Mouse (Mus musculus): ENCODE measurements at regions not wholly inside any gene's neighbourhood (a gene's known extent, or its start where the extent isn't known, plus 50 kb on each side); places are given as distances from the start of the nearest gene placed in this dataset.

- 65% methylated on average over 4 of the region's 4 CpGs for WGBS
- H3K36me3 ChIP-seq (ENCODE audit: control insufficient read depth, insufficient read depth, low read length) = no peaks in the 10 kb centered on the region
- H3K4me2 ChIP-seq = no peak overlapping the region
- ATAC-seq (replicated peaks; ENCODE audit: low FRiP score) (no peak), DNase-seq (ENCODE audit: low spot score) (no peak)
- no peak overlapping the region for H3K9ac ChIP-seq (ENCODE audit: low read depth, low read length)
- no peak overlapping the region for H3K4me3 ChIP-seq (ENCODE audit: low read depth, low read length)
- H3K4me1 ChIP-seq (replicated peaks; ENCODE audit: control insufficient read depth, insufficient read depth, low read length) = no peaks in the 10 kb centered on the region
- H3K27ac ChIP-seq (ENCODE audit: low read depth, low read length) = no peak overlapping the region
- H3K9me3 ChIP-seq (ENCODE audit: control insufficient read depth, low read length) = no peaks in the 10 kb centered on the region
- no peaks in the 10 kb centered on the region for H3K27me3 ChIP-seq (replicated peaks; ENCODE audit: control insufficient read depth, insufficient read depth, low read length)
These were observed 120.3 kb downstream of the Slc30a10 start for GRCm38 (mm10) chr1:185574978-185575377.

- H3K4me2 ChIP-seq = no peak overlapping the region
- no peaks in the 10 kb centered on the region for H3K9me3 ChIP-seq (ENCODE audit: control insufficient read depth, low read length)
- no peak overlapping the region for H3K27ac ChIP-seq (ENCODE audit: low read depth, low read length)
- no peak overlapping the region for H3K9ac ChIP-seq (ENCODE audit: low read depth, low read length)
- no peaks in the 10 kb centered on the region for H3K36me3 ChIP-seq (ENCODE audit: control insufficient read depth, insufficient read depth, low read length)
- DNase-seq (ENCODE audit: low spot score) (no peak), ATAC-seq (replicated peaks; ENCODE audit: low FRiP score) (no peak)
- 89% methylated on average over 1 of the region's 1 CpGs for WGBS
- H3K27me3 ChIP-seq (replicated peaks; ENCODE audit: control insufficient read depth, insufficient read depth, low read length) = no peaks in the 10 kb centered on the region
- no peaks in the 10 kb centered on the region for H3K4me1 ChIP-seq (replicated peaks; ENCODE audit: control insufficient read depth, insufficient read depth, low read length)
- no peak overlapping the region for H3K4me3 ChIP-seq (ENCODE audit: low read depth, low read length)
These were observed 125.2 kb downstream of the Slc30a10 start for GRCm38 (mm10) chr1:185579824-185580223.

GRCm38 (mm10) chr1:185585191-185585870 lies 130.7 kb downstream of the Slc30a10 start:
- Histone ChIP-seq H3K36me3 (ENCODE audit: control insufficient read depth, insufficient read depth, low read length) (no peaks in the 10 kb centered on the region), H3K9me3 (ENCODE audit: control insufficient read depth, low read length) (no peaks in the 10 kb centered on the region), H3K9ac (ENCODE audit: low read depth, low read length) (no peak overlapping the region), H3K27me3 (replicated peaks; ENCODE audit: control insufficient read depth, insufficient read depth, low read length) (no peaks in the 10 kb centered on the region), H3K4me3 (ENCODE audit: low read depth, low read length) (no peak overlapping the region), H3K4me2 (no peak overlapping the region), H3K4me1 (replicated peaks; ENCODE audit: control insufficient read depth, insufficient read depth, low read length) (no peaks in the 10 kb centered on the region), H3K27ac (ENCODE audit: low read depth, low read length) (no peak overlapping the region)
- ATAC-seq (replicated peaks; ENCODE audit: low FRiP score) = no peak
- DNase-seq (ENCODE audit: low spot score) = no peak
- WGBS = 71% methylated on average over 6 of the region's 6 CpGs

- WGBS = 64% methylated on average over 13 of the region's 13 CpGs
- H3K27ac ChIP-seq (ENCODE audit: low read depth, low read length) = no peak overlapping the region
- no peak overlapping the region for H3K4me2 ChIP-seq
- H3K9me3 ChIP-seq (ENCODE audit: control insufficient read depth, low read length) = no peaks in the 10 kb centered on the region
- H3K36me3 ChIP-seq (ENCODE audit: control insufficient read depth, insufficient read depth, low read length) = no peaks in the 10 kb centered on the region
- no peak overlapping the region for H3K9ac ChIP-seq (ENCODE audit: low read depth, low read length)
- no peaks in the 10 kb centered on the region for H3K4me1 ChIP-seq (replicated peaks; ENCODE audit: control insufficient read depth, insufficient read depth, low read length)
- no peak overlapping the region for H3K4me3 ChIP-seq (ENCODE audit: low read depth, low read length)
- ATAC-seq (replicated peaks; ENCODE audit: low FRiP score) (no peak; the same call in 1 of the 2 replicates), DNase-seq (ENCODE audit: low spot score) (no peak)
- H3K27me3 ChIP-seq (replicated peaks; ENCODE audit: control insufficient read depth, insufficient read depth, low read length) = no peaks in the 10 kb centered on the region
These were observed 133.2 kb downstream of the Slc30a10 start for GRCm38 (mm10) chr1:185587671-185588347.

- Histone ChIP-seq H3K27ac (ENCODE audit: low read depth, low read length) (no peak overlapping the region), H3K4me3 (ENCODE audit: low read depth, low read length) (no peak overlapping the region), H3K36me3 (ENCODE audit: control insufficient read depth, insufficient read depth, low read length) (no peaks in the 10 kb centered on the region), H3K9me3 (ENCODE audit: control insufficient read depth, low read length) (no peaks in the 10 kb centered on the region), H3K4me2 (no peak overlapping the region), H3K9ac (ENCODE audit: low read depth, low read length) (no peak overlapping the region), H3K27me3 (replicated peaks; ENCODE audit: control insufficient read depth, insufficient read depth, low read length) (no peaks in the 10 kb centered on the region), H3K4me1 (replicated peaks; ENCODE audit: control insufficient read depth, insufficient read depth, low read length) (no peaks in the 10 kb centered on the region)
- DNase-seq (ENCODE audit: low spot score) = no peak
- ATAC-seq (replicated peaks; ENCODE audit: low FRiP score) = no peak
- 78% methylated on average over 4 of the region's 4 CpGs for WGBS
These were observed 133.7 kb downstream of the Slc30a10 start for GRCm38 (mm10) chr1:185588348-185588719.

- Histone ChIP-seq H3K9me3 (ENCODE audit: control insufficient read depth, low read length) (no peaks in the 10 kb centered on the region), H3K4me2 (no peak overlapping the region), H3K4me1 (replicated peaks; ENCODE audit: control insufficient read depth, insufficient read depth, low read length) (no peaks in the 10 kb centered on the region), H3K27ac (ENCODE audit: low read depth, low read length) (no peak overlapping the region), H3K27me3 (replicated peaks; ENCODE audit: control insufficient read depth, insufficient read depth, low read length) (no peaks in the 10 kb centered on the region), H3K4me3 (ENCODE audit: low read depth, low read length) (no peak overlapping the region), H3K36me3 (ENCODE audit: control insufficient read depth, insufficient read depth, low read length) (no peaks in the 10 kb centered on the region), H3K9ac (ENCODE audit: low read depth, low read length) (no peak overlapping the region)
- WGBS = 50% methylated on average over 5 of the region's 5 CpGs
- DNase-seq (ENCODE audit: low spot score) = no peak
- no peak for ATAC-seq (replicated peaks; ENCODE audit: low FRiP score)
These were observed 142.2 kb downstream of the Slc30a10 start for GRCm38 (mm10) chr1:185596815-185597214.

- H3K4me2 ChIP-seq = no peak overlapping the region
- no peak for ATAC-seq (replicated peaks; ENCODE audit: low FRiP score)
- no peaks in the 10 kb centered on the region for H3K9me3 ChIP-seq (ENCODE audit: control insufficient read depth, low read length)
These were observed 143.9 kb downstream of the Slc30a10 start for GRCm38 (mm10) chr1:185598514-185598913.

GRCm38 (mm10) chr1:185601166-185601565 lies 146.5 kb downstream of the Slc30a10 start:
- H3K9me3 ChIP-seq (ENCODE audit: control insufficient read depth, low read length) = no peaks in the 10 kb centered on the region
- no peak overlapping the region for H3K4me3 ChIP-seq (ENCODE audit: low read depth, low read length)
- H3K27me3 ChIP-seq (replicated peaks; ENCODE audit: control insufficient read depth, insufficient read depth, low read length) = no peaks in the 10 kb centered on the region
- no peaks in the 10 kb centered on the region for H3K4me1 ChIP-seq (replicated peaks; ENCODE audit: control insufficient read depth, insufficient read depth, low read length)
- DNase-seq (ENCODE audit: low spot score) (no peak), ATAC-seq (replicated peaks; ENCODE audit: low FRiP score) (no peak)
- no peaks in the 10 kb centered on the region for H3K36me3 ChIP-seq (ENCODE audit: control insufficient read depth, insufficient read depth, low read length)
- no peak overlapping the region for H3K27ac ChIP-seq (ENCODE audit: low read depth, low read length)
- H3K9ac ChIP-seq (ENCODE audit: low read depth, low read length) = no peak overlapping the region
- 79% methylated on average over 1 of the region's 1 CpGs for whole genome bisulfite sequencing
- H3K4me2 ChIP-seq = no peak overlapping the region

More at GRCm38 (mm10) chr1:185598514-185598913, 143.9 kb downstream of the Slc30a10 start:
- 76% methylated on average over 7 of the region's 7 CpGs for WGBS
- H3K4me1 ChIP-seq (replicated peaks; ENCODE audit: control insufficient read depth, insufficient read depth, low read length) = no peaks in the 10 kb centered on the region
- no peak overlapping the region for H3K27ac ChIP-seq (ENCODE audit: low read depth, low read length)
- DNase-seq (ENCODE audit: low spot score) = no peak
- H3K4me3 ChIP-seq (ENCODE audit: low read depth, low read length) = no peak overlapping the region
- H3K27me3 ChIP-seq (replicated peaks; ENCODE audit: control insufficient read depth, insufficient read depth, low read length) = no peaks in the 10 kb centered on the region
- no peaks in the 10 kb centered on the region for H3K36me3 ChIP-seq (ENCODE audit: control insufficient read depth, insufficient read depth, low read length)
- no peak overlapping the region for H3K9ac ChIP-seq (ENCODE audit: low read depth, low read length)

- no peaks in the 10 kb centered on the region for H3K36me3 ChIP-seq (ENCODE audit: control insufficient read depth, insufficient read depth, low read length)
- H3K27ac ChIP-seq (ENCODE audit: low read depth, low read length) = no peak overlapping the region
- no peak for ATAC-seq (replicated peaks; ENCODE audit: low FRiP score)
These were observed 151.3 kb downstream of the Slc30a10 start for GRCm38 (mm10) chr1:185605996-185606395.

More at GRCm38 (mm10) chr1:185605996-185606395, 151.3 kb downstream of the Slc30a10 start:
- no peak for DNase-seq (ENCODE audit: low spot score)
- Histone ChIP-seq H3K9ac (ENCODE audit: low read depth, low read length) (no peak overlapping the region), H3K4me3 (ENCODE audit: low read depth, low read length) (no peak overlapping the region), H3K9me3 (ENCODE audit: control insufficient read depth, low read length) (no peaks in the 10 kb centered on the region), H3K4me2 (no peak overlapping the region), H3K4me1 (replicated peaks; ENCODE audit: control insufficient read depth, insufficient read depth, low read length) (no peaks in the 10 kb centered on the region), H3K27me3 (replicated peaks; ENCODE audit: control insufficient read depth, insufficient read depth, low read length) (no peaks in the 10 kb centered on the region)
- WGBS = 81% methylated on average over 4 of the region's 4 CpGs

Data from liver, embryonic 11.5 days (tissue).